Mouse (Mus musculus) heart, postnatal 0 days (tissue): Measurements from ENCODE around the gene Rgs19.

Source experiments
- CTCF ChIP-seq: IDR thresholded peaks from 2 replicates; pipeline ENCODE4 v1.5.1; 2016; ENCODE audit warnings: antibody characterized with exemption, control low read depth, low read depth
- EP300 ChIP-seq: IDR thresholded peaks from 2 replicates; pipeline ENCODE4 v1.6.1; 2016; ENCODE audit warnings: antibody characterized with exemption, low read depth

GRCm38 (mm10) chr2:181645666-181646065, 48.1 kb downstream of the Rgs19 start:
- TF ChIP-seq CTCF = no peak
- no peak for TF ChIP-seq EP300
